Mouse (Mus musculus) heart, embryonic 14.5 days (tissue): ENCODE data around the gene Ndufs2. TPM values are rescaled to one million over a fixed set of nuclear protein-coding genes. Genes with fewer than 3 reads are reported as not detected.
A peak's percentile ranks its signal among the peaks of the same experiment; 100 is the strongest.

Experiments used
- ATAC-seq: fragments of 200-750 bp; cut with Nextera tagmentation; 2 replicates; pipeline ENCODE4 v1.8.0; 2017; ENCODE audit warnings: low read depth, moderate TSS enrichment; ENCODE audit not compliant: insufficient number of reproducible peaks, insufficient read depth, low FRiP score
- H3K27ac ChIP-seq, 2 experiments: fragments of 200-500 bp in 1 of 2; fragments of 300-500 bp in 1 of 2; sonication (generic) in 1 of 2; replicated peaks in 1 of 2; 2 replicates each; pipeline ENCODE4 v1.5.1; 2012 to 2014; ENCODE audit warnings: low read depth in 2 of 2, low read length in 2 of 2, control low read depth in 1 of 2, mild to moderate bottlenecking in 1 of 2, mixed read lengths in 1 of 2; ENCODE audit not compliant: control insufficient read depth in 1 of 2, insufficient read depth in 1 of 2
- H3K27me3 ChIP-seq: fragments of 300-500 bp; sonication (generic); 2 replicates; pipeline ENCODE4 v1.6.1; 2014; ENCODE audit warnings: mild to moderate bottlenecking, low read length, control low read depth; ENCODE audit not compliant: control insufficient read depth, insufficient read depth
- H3K36me3 ChIP-seq: fragments of 300-500 bp; sonication (generic); 2 replicates; pipeline ENCODE4 v1.6.1; 2014; ENCODE audit warnings: mild to moderate bottlenecking, control low read depth, low read length, mixed read lengths; ENCODE audit not compliant: control insufficient read depth, insufficient read depth
- H3K4me1 ChIP-seq, 2 experiments: fragments of 200-500 bp in 1 of 2; fragments of 300-500 bp in 1 of 2; sonication (generic) in 1 of 2; 2 replicates each; pipeline ENCODE4 v1.6.1; 2012 to 2014; ENCODE audit warnings: low read length in 2 of 2, control low read depth in 1 of 2, mixed read lengths in 1 of 2; ENCODE audit not compliant: control insufficient read depth in 2 of 2, insufficient read depth in 2 of 2
- H3K4me2 ChIP-seq: fragments of 300-500 bp; sonication (generic); 2 replicates; pipeline ENCODE4 v1.6.1; 2014; ENCODE audit warnings: mild to moderate bottlenecking, low read length
- H3K4me3 ChIP-seq, 2 experiments: fragments of 200-500 bp in 1 of 2; fragments of 300-500 bp in 1 of 2; sonication (generic) in 1 of 2; 2 replicates each; pipeline ENCODE4 v1.5.1; 2012 to 2014; ENCODE audit warnings: low read length in 2 of 2, mild to moderate bottlenecking in 2 of 2, control low read depth in 1 of 2, low read depth in 1 of 2, moderate library complexity in 1 of 2; ENCODE audit not compliant: control insufficient read depth in 1 of 2, insufficient read depth in 1 of 2
- H3K9ac ChIP-seq: fragments of 300-500 bp; sonication (generic); 2 replicates; pipeline ENCODE4 v1.6.1; 2014; ENCODE audit warnings: mild to moderate bottlenecking, low read length
- H3K9me3 ChIP-seq: fragments of 300-500 bp; sonication (generic); 2 replicates; pipeline ENCODE4 v1.6.1; 2016; ENCODE audit warnings: low read length, control low read depth; ENCODE audit not compliant: control insufficient read depth
- WGBS: fragments of 180-500 bp; shearing (Covaris S2); extraction: QIAGEN DNeasy Blood & Tissue Kit; methylation state at CpG from one replicate; pipeline ENCODE4 v1.1.7; 2014; 5-methylcytosine and 5-hydroxymethylcytosine counted together
- polyA plus RNA-seq: library from polyadenylated mRNA; unstranded; fragments of >200 nt; fragmentation: Nextera tagmentation; extraction: Ambion mirVana; gene quantifications from 2 replicates; pipeline ENCODE4 v1.2.1, GENCODE M21; 2014

The Ndufs2 gene
- polyA plus RNA-seq, 1 experiment from 2014 or later, result 541 TPM

GRCm38 (mm10) chr1:171195887-171196397 is 55.2 kb downstream of the Ndufs2 start, which contains the start of gene Pcp4l1:
Gene Pcp4l1, minus strand, starts transcription at chr1:171196268.
- Histone ChIP-seq H3K27ac (peak within 1 kb of the TSS; percentile 16 to 33; a peak in 1 of 4 replicates), H3K9ac (peak within 1 kb of the TSS; percentile 81), H3K4me2 (peak within 1 kb of the TSS; percentile 97), H3K4me1 (peaks cover 23 to 24% of the 10 kb centered on the region in 2 experiments), H3K36me3 (no peaks in the 10 kb centered on the region), H3K27me3 (peaks cover 10% of the 10 kb centered on the region; the same call in 1 of the 2 replicates), H3K4me3 (peak within 1 kb of the TSS; percentile 75 to 83), H3K9me3 (no peaks in the 10 kb centered on the region)
- ATAC-seq, result peak; percentile 84
- WGBS, result under 1% methylated on average over 33 of the region's 33 CpGs

GRCm38 (mm10) chr1:171195046-171195822 is 56.0 kb downstream of the Ndufs2 start:
- peak overlapping the region; percentile 81 for H3K9ac ChIP-seq
- no peaks in the 10 kb centered on the region for H3K36me3 ChIP-seq
- ATAC-seq, result no peak
- peak overlapping the region; percentile 97 for H3K4me2 ChIP-seq
- peaks cover 10% of the 10 kb centered on the region; the same call in 1 of the 2 replicates for H3K27me3 ChIP-seq
- peak overlapping the region; percentile 75 to 83 for H3K4me3 ChIP-seq
- no peaks in the 10 kb centered on the region for H3K9me3 ChIP-seq
- H3K4me1 ChIP-seq, result peaks cover 23 to 24% of the 10 kb centered on the region in 2 experiments
- 8% methylated on average over 20 of the region's 20 CpGs for WGBS
- 0 out of 4 replicates have a peak overlapping the region, but pooled peaks of 1 of the 2 experiments have one; percentile 33 for H3K27ac ChIP-seq

- peaks cover 10% of the 10 kb centered on the region; the same call in 1 of the 2 replicates for H3K27me3 ChIP-seq
- WGBS, result 47% methylated on average over 11 of the region's 11 CpGs
- peak overlapping the region; percentile 1 for H3K9ac ChIP-seq
- peak overlapping the region in 1 of 2 experiments; percentile 15; a peak in 1 of 4 replicates for H3K4me3 ChIP-seq
- no peaks in the 10 kb centered on the region for H3K9me3 ChIP-seq
- ATAC-seq, result no peak
- H3K36me3 ChIP-seq, result no peaks in the 10 kb centered on the region
- H3K4me1 ChIP-seq, result peaks cover 31 to 33% of the 10 kb centered on the region in 2 experiments
- no peak overlapping the region for H3K27ac ChIP-seq
- peak overlapping the region; percentile 97 for H3K4me2 ChIP-seq
These were observed 57.0 kb downstream of the Ndufs2 start for GRCm38 (mm10) chr1:171193911-171194830.

GRCm38 (mm10) chr1:171193093-171193840 is 57.9 kb downstream of the Ndufs2 start:
- Histone ChIP-seq H3K9ac (peak overlapping the region; percentile 51; the same call in 1 of the 2 replicates), H3K27ac (no peak overlapping the region)

DNA sequence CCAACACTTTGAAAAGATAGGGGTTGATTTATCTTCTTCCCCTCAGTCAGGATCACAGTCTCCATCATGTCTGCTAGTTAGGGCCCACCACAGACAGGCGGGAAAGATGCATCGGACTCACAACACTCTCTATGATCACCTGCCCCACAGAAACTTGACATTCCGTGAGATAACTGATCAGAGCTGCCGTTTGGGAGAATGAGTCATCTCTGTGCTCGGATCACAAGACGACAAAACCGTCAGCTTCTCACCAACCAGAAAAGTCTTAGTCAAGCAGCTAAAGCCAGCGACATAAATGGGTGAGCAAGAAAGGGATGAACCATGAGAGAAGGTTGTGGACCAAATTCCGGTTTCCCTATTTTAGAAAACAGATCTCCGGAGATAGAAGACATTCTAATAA is 58.9 kb downstream of the Ndufs2 start:
- H3K27me3 ChIP-seq, result peaks cover 10% of the 10 kb centered on the region; the same call in 1 of the 2 replicates
- ATAC-seq, result no peak
- 48% methylated on average over 10 of the region's 10 CpGs for WGBS
- no peak overlapping the region for H3K9ac ChIP-seq
- H3K4me2 ChIP-seq, result no peak overlapping the region
- H3K4me1 ChIP-seq, result peaks cover 40 to 41% of the 10 kb centered on the region in 2 experiments
- H3K4me3 ChIP-seq, result no peak overlapping the region
- no peaks in the 10 kb centered on the region for H3K36me3 ChIP-seq
- no peak overlapping the region for H3K27ac ChIP-seq
- H3K9me3 ChIP-seq, result no peaks in the 10 kb centered on the region

More at GRCm38 (mm10) chr1:171193093-171193840, 57.9 kb downstream of the Ndufs2 start:
- Histone ChIP-seq H3K4me1 (peaks cover 37 to 41% of the 10 kb centered on the region in 2 experiments), H3K27me3 (peaks cover 10% of the 10 kb centered on the region; the same call in 1 of the 2 replicates), H3K36me3 (no peaks in the 10 kb centered on the region), H3K4me3 (peak overlapping the region; percentile 14 to 15; a peak in 2 of 4 replicates), H3K4me2 (peak overlapping the region; percentile 97), H3K9me3 (no peaks in the 10 kb centered on the region)
- 9% methylated on average over 18 of the region's 18 CpGs for WGBS
- ATAC-seq, result no peak

- H3K27me3 ChIP-seq, result peaks cover 7% of the 10 kb centered on the region; the same call in 1 of the 2 replicates
- no peaks in the 10 kb centered on the region for H3K36me3 ChIP-seq
- H3K4me3 ChIP-seq, result no peak overlapping the region
- no peak overlapping the region for H3K4me2 ChIP-seq
- WGBS, result 93% methylated on average over 9 of the region's 9 CpGs
- peaks cover 45 to 50% of the 10 kb centered on the region in 2 experiments for H3K4me1 ChIP-seq
- H3K27ac ChIP-seq, result 0 out of 4 replicates have a peak overlapping the region, but pooled peaks of 1 of the 2 experiments have one; percentile 90
- H3K9me3 ChIP-seq, result no peaks in the 10 kb centered on the region
- no peak overlapping the region for H3K9ac ChIP-seq
- no peak for ATAC-seq
These were observed 60.4 kb downstream of the Ndufs2 start for GRCm38 (mm10) chr1:171190832-171191231.
